Mouse (Mus musculus) CD4-positive, CD25-positive, alpha-beta regulatory T cell, adult 9 weeks (primary cell): ENCODE data around the gene Irx4. TPM values are rescaled to one million over a fixed set of nuclear protein-coding genes. Genes with fewer than 3 reads are reported as not detected.

Experiments used
- polyA plus RNA-seq: library from polyadenylated mRNA; unstranded; fragments of 100-300 nt; shearing (Covaris generic); gene quantifications from one replicate; pipeline ENCODE4 v1.2.1, GENCODE M21; 2017

Gene Irx4
- not detected for polyA plus RNA-seq

DNA sequence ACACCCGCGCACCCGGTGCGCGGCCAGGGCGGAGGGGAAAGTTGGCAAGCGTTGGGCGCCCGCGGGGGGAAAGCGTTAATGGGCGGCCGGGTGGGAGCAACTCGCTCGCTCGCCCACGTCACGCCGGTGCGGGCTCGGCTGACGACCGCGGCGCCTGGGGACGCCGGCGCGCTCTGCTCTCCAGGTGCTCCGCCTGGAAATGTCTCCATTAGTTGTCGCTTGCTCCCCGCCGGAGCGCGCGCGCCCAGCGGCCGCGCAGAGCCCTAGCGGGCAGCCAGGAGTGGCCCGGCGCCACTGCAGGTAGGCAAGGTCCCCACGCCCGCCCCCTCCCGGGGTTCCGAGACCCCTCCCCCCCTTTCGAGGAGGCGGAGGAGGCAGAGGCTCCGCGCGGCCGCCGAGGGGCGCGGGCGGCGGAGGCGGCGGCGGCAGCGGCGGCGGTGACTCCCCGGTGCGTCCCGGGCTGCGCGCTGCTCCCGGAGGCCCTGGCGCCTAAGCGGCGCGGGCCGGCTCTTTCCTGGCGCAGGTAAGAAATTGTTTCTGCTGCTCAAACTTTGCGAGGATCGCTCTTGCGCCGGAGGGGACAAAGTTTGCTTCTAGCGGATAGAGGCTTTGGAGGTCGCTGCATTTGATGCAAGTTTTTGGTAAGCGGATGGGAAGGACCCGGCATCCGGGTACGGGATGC lies at the start of gene Irx4:
Gene Irx4, plus strand, starts transcription at position 126 of the 682 bp plus-strand sequence.

Other genes with a start within 250 kb of the Irx4 start
- 118 TPM for gene Mrpl36, start 68.0 kb downstream of the Irx4 start, polyA plus RNA-seq
- gene Ndufs6, start 68.1 kb downstream of the Irx4 start, polyA plus RNA-seq, result 224 TPM
- 23.9 TPM for gene Lpcat1, start 206.7 kb downstream of the Irx4 start, polyA plus RNA-seq